Mouse (Mus musculus) G1E (cell line): ENCODE measurements around the gene Bri3.

Experiments
- CTCF ChIP-seq: IDR thresholded peaks from 2 replicates; pipeline ENCODE4 v1.5.1; 2012; ENCODE audit warnings: low read depth, low read length, inconsistent platforms, mixed read lengths
- GATA1 ChIP-seq: IDR thresholded peaks from 2 replicates; pipeline ENCODE4 v1.6.1; 2012; ENCODE audit warnings: borderline replicate concordance, low read length, inconsistent platforms, mixed read lengths
- GATA2 ChIP-seq: IDR thresholded peaks from 2 replicates; pipeline ENCODE4 v1.6.1; 2012; ENCODE audit warnings: low read depth, low read length, inconsistent platforms, borderline replicate concordance
- POLR2AphosphoS5 ChIP-seq: IDR thresholded peaks from 2 replicates; pipeline ENCODE4 v1.6.1; 2012; ENCODE audit warnings: low read depth, low read length, inconsistent platforms; ENCODE audit not compliant: insufficient replicate concordance
- TAL1 ChIP-seq: conservative IDR thresholded peaks from 2 replicates; pipeline ENCODE4 v1.6.1; 2012; ENCODE audit warnings: low read depth, low read length, inconsistent platforms, mixed read lengths

GRCm38 (mm10) chr5:144249871-144250270 is 5.6 kb downstream of the Bri3 start:
- TF ChIP-seq CTCF, result no peak
- TF ChIP-seq POLR2AphosphoS5, result no peak
- TF ChIP-seq GATA1, result no peak
- no peak for TF ChIP-seq TAL1
- no peak for TF ChIP-seq GATA2
